Mouse (Mus musculus): Measurements from ENCODE around the gene Rap1gap2. TPM values are rescaled to one million over a fixed set of nuclear protein-coding genes. Genes with fewer than 3 reads are reported as not detected.

Rap1gap2 gene
- polyA plus RNA-seq, 1 experiment from 2014 or later, result 0.35 TPM

DNA sequence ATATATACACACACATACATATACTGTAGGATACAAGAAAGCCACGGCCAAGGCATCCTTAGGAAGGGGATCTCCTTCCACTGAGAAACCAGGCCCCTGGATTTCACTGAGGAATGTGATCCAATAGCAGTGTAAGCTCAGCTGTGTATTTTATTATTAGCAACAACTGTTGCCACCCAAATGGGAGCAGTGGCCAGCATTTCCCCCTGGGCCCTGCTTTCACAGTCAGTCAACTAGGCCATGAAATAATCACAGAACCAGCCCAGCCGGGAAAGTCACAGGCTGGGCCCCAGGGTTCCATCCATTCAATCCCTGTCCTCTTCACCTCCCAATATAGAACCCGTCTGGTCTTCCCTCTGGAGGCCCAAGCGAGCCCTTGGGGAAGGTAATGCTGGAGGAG lies 162.2 kb downstream of the Rap1gap2 start:
- DNase-seq (ENCODE audit: low spot score) (no peak), ATAC-seq (ENCODE audit: insufficient number of reproducible peaks, low FRiP score, low TSS enrichment, low read depth) (no peak)
- Histone ChIP-seq H3K4me2 (ENCODE audit: low read depth, severe bottlenecking) (no peak overlapping the region), H3K36me3 (ENCODE audit: control insufficient read depth, insufficient read depth, low read length) (no peaks in the 10 kb centered on the region), H3K4me1 (ENCODE audit: control insufficient read depth, insufficient read depth, low read length) (0 out of 2 replicates have a peak, but pooled peaks cover 3% of the 10 kb centered on the region), H3K9me3 (ENCODE audit: control insufficient read depth, low read length) (no peaks in the 10 kb centered on the region), H3K9ac (ENCODE audit: low read length) (no peak overlapping the region), H3K27me3 (ENCODE audit: control insufficient read depth, insufficient read depth, low read length) (no peaks in the 10 kb centered on the region), H3K27ac (replicated peaks; ENCODE audit: low read depth, low read length) (no peak overlapping the region), H3K4me3 (ENCODE audit: low read depth, low read length) (no peak overlapping the region)
- 70% methylated on average over 4 of the region's 4 CpGs for WGBS

DNA sequence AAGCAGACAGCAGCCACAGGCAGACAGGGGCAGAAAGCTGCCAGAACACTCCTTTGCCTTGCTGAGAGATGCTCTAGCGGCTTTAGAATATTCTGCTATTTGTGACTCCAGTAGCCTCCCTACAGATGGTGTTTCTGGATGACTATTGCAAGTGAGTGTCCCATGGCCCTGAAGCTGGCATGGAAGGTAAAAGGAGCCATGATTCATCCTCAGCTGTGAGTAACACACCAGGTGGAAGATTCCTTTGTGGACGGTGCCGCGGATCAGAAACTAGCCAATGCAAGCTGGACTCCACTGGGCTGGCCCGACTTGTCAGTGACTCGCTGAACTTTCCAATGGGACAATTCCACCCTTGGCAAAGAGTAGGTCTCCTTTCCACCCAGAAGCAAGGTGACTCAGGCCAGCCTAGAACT lies 162.7 kb downstream of the Rap1gap2 start:
- Histone ChIP-seq H3K36me3 (ENCODE audit: control insufficient read depth, insufficient read depth, low read length) (no peaks in the 10 kb centered on the region), H3K4me1 (ENCODE audit: control insufficient read depth, insufficient read depth, low read length) (no peaks in the 10 kb centered on the region), H3K9ac (ENCODE audit: low read length) (no peak overlapping the region), H3K4me2 (ENCODE audit: low read depth, severe bottlenecking) (no peak overlapping the region), H3K4me3 (ENCODE audit: low read depth, low read length) (no peak overlapping the region), H3K9me3 (ENCODE audit: control insufficient read depth, low read length) (no peaks in the 10 kb centered on the region), H3K27ac (replicated peaks; ENCODE audit: low read depth, low read length) (no peak overlapping the region), H3K27me3 (ENCODE audit: control insufficient read depth, insufficient read depth, low read length) (no peaks in the 10 kb centered on the region)
- WGBS, result 94% methylated on average over 6 of the region's 6 CpGs
- no peak for DNase-seq (ENCODE audit: low spot score)
- ATAC-seq (ENCODE audit: insufficient number of reproducible peaks, low FRiP score, low TSS enrichment, low read depth), result no peak

- Histone ChIP-seq H3K4me1 (ENCODE audit: control insufficient read depth, insufficient read depth, low read length) (no peaks in the 10 kb centered on the region), H3K4me3 (ENCODE audit: low read depth, low read length) (no peak overlapping the region), H3K4me2 (ENCODE audit: low read depth, severe bottlenecking) (no peak overlapping the region), H3K9me3 (ENCODE audit: control insufficient read depth, low read length) (no peaks in the 10 kb centered on the region), H3K9ac (ENCODE audit: low read length) (no peak overlapping the region), H3K27ac (replicated peaks; ENCODE audit: low read depth, low read length) (no peak overlapping the region), H3K27me3 (ENCODE audit: control insufficient read depth, insufficient read depth, low read length) (no peaks in the 10 kb centered on the region), H3K36me3 (ENCODE audit: control insufficient read depth, insufficient read depth, low read length) (no peaks in the 10 kb centered on the region)
- DNase-seq (ENCODE audit: low spot score) (no peak), ATAC-seq (ENCODE audit: insufficient number of reproducible peaks, low FRiP score, low TSS enrichment, low read depth) (no peak)
- WGBS, result 86% methylated on average over 3 of the region's 3 CpGs
These were observed 165.1 kb downstream of the Rap1gap2 start for GRCm38 (mm10) chr11:74445591-74445990.

DNA sequence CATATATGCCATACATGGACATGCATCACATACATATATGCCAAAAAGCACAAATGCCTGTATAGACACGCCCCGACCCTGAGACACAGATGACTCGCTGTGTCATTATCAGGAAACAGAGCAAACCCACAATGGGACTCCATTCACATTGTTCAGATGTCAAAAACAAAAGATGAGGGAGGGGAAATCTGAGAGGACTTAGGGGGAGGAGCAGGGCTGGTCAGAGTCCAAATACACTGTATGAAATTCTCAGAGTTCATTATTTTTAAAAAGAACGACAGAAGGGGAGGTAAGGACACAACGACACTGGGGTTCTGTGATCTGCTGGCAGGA lies 166.8 kb downstream of the Rap1gap2 start:
- H3K4me2 ChIP-seq (ENCODE audit: low read depth, severe bottlenecking), result no peak overlapping the region
- ATAC-seq (ENCODE audit: insufficient number of reproducible peaks, low FRiP score, low TSS enrichment, low read depth), result no peak
- no peak overlapping the region for H3K27ac ChIP-seq (replicated peaks; ENCODE audit: low read depth, low read length)
- no peaks in the 10 kb centered on the region for H3K27me3 ChIP-seq (ENCODE audit: control insufficient read depth, insufficient read depth, low read length)
- no peak overlapping the region for H3K9ac ChIP-seq (ENCODE audit: low read length)
- no peak for DNase-seq (ENCODE audit: low spot score)
- H3K4me1 ChIP-seq (ENCODE audit: control insufficient read depth, insufficient read depth, low read length), result no peaks in the 10 kb centered on the region
- H3K36me3 ChIP-seq (ENCODE audit: control insufficient read depth, insufficient read depth, low read length), result no peaks in the 10 kb centered on the region
- no peak overlapping the region for H3K4me3 ChIP-seq (ENCODE audit: low read depth, low read length)
- 92% methylated on average over 5 of the region's 5 CpGs for WGBS
- no peaks in the 10 kb centered on the region for H3K9me3 ChIP-seq (ENCODE audit: control insufficient read depth, low read length)

- 83% methylated on average over 6 of the region's 6 CpGs for WGBS
- no peak overlapping the region for H3K27ac ChIP-seq (replicated peaks; ENCODE audit: low read depth, low read length)
- no peak overlapping the region for H3K9ac ChIP-seq (ENCODE audit: low read length)
- H3K36me3 ChIP-seq (ENCODE audit: control insufficient read depth, insufficient read depth, low read length), result no peaks in the 10 kb centered on the region
- no peak for ATAC-seq (ENCODE audit: insufficient number of reproducible peaks, low FRiP score, low TSS enrichment, low read depth)
- no peaks in the 10 kb centered on the region for H3K27me3 ChIP-seq (ENCODE audit: control insufficient read depth, insufficient read depth, low read length)
- no peak overlapping the region for H3K4me2 ChIP-seq (ENCODE audit: low read depth, severe bottlenecking)
- H3K4me1 ChIP-seq (ENCODE audit: control insufficient read depth, insufficient read depth, low read length), result no peaks in the 10 kb centered on the region
- no peak overlapping the region for H3K4me3 ChIP-seq (ENCODE audit: low read depth, low read length)
- H3K9me3 ChIP-seq (ENCODE audit: control insufficient read depth, low read length), result no peaks in the 10 kb centered on the region
- no peak for DNase-seq (ENCODE audit: low spot score)
These were observed 167.4 kb downstream of the Rap1gap2 start for GRCm38 (mm10) chr11:74443147-74443923.

DNA sequence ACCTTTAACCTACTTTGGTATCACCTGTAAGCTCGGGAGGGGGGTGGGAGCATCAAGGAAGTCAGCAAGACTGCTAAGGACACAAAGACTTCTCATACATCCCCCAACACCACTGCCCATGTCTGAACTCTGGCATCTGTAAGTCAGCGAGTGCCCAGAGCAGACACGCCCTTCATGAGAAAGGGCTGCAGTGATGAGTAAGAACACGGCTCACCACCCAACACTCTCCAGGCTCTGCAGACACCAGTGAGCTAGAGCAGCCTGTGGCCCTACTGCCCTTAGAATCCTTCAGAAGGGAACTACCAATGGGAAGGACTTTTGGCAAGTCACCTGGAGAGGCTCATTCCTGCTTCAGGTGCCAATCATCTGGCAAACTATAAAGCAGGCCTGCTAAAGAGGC lies 168.3 kb downstream of the Rap1gap2 start:
- ATAC-seq (ENCODE audit: insufficient number of reproducible peaks, low FRiP score, low TSS enrichment, low read depth) (no peak), DNase-seq (ENCODE audit: low spot score) (no peak)
- no peak overlapping the region for H3K9ac ChIP-seq (ENCODE audit: low read length)
- no peaks in the 10 kb centered on the region for H3K9me3 ChIP-seq (ENCODE audit: control insufficient read depth, low read length)
- no peaks in the 10 kb centered on the region for H3K27me3 ChIP-seq (ENCODE audit: control insufficient read depth, insufficient read depth, low read length)
- H3K36me3 ChIP-seq (ENCODE audit: control insufficient read depth, insufficient read depth, low read length), result no peaks in the 10 kb centered on the region
- no peak overlapping the region for H3K4me2 ChIP-seq (ENCODE audit: low read depth, severe bottlenecking)
- no peak overlapping the region for H3K4me3 ChIP-seq (ENCODE audit: low read depth, low read length)
- no peaks in the 10 kb centered on the region for H3K4me1 ChIP-seq (ENCODE audit: control insufficient read depth, insufficient read depth, low read length)
- H3K27ac ChIP-seq (replicated peaks; ENCODE audit: low read depth, low read length), result no peak overlapping the region
- 81% methylated on average over 4 of the region's 4 CpGs for WGBS

GRCm38 (mm10) chr11:74440112-74440511 lies 170.6 kb downstream of the Rap1gap2 start:
- Histone ChIP-seq H3K4me1 (ENCODE audit: control insufficient read depth, insufficient read depth, low read length) (no peaks in the 10 kb centered on the region), H3K36me3 (ENCODE audit: control insufficient read depth, insufficient read depth, low read length) (no peaks in the 10 kb centered on the region), H3K27ac (replicated peaks; ENCODE audit: low read depth, low read length) (no peak overlapping the region), H3K4me2 (ENCODE audit: low read depth, severe bottlenecking) (no peak overlapping the region), H3K9ac (ENCODE audit: low read length) (no peak overlapping the region), H3K4me3 (ENCODE audit: low read depth, low read length) (no peak overlapping the region), H3K9me3 (ENCODE audit: control insufficient read depth, low read length) (no peaks in the 10 kb centered on the region), H3K27me3 (ENCODE audit: control insufficient read depth, insufficient read depth, low read length) (no peaks in the 10 kb centered on the region)
- 67% methylated on average over 8 of the region's 8 CpGs for WGBS
- DNase-seq (ENCODE audit: low spot score) (no peak), ATAC-seq (ENCODE audit: insufficient number of reproducible peaks, low FRiP score, low TSS enrichment, low read depth) (no peak)

DNA sequence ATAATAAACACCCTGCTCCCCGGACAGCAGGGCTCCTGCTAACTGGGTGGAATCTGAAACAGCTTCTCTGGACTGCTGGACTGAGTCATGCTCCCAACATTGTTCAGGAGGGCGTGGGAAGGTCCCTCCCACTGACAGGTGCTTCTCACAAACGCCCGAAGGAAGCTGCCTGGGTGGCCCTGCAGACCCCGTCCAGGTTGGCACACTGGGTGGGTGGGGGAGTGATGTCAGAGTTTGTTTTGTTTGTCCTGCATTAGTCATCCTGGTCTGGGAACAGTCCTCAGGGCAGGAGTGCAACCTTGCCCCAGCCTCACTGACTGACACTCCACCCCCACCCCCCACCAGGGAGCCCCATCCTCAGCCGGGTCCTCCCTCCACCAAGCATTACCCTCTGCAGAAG lies 171.5 kb downstream of the Rap1gap2 start:
- H3K36me3 ChIP-seq (ENCODE audit: control insufficient read depth, insufficient read depth, low read length), result no peaks in the 10 kb centered on the region

GRCm38 (mm10) chr11:74438249-74438648 lies 172.5 kb downstream of the Rap1gap2 start:
- Histone ChIP-seq H3K9me3 (ENCODE audit: control insufficient read depth, low read length) (no peaks in the 10 kb centered on the region), H3K36me3 (ENCODE audit: control insufficient read depth, insufficient read depth, low read length) (no peaks in the 10 kb centered on the region), H3K27me3 (ENCODE audit: control insufficient read depth, insufficient read depth, low read length) (no peaks in the 10 kb centered on the region), H3K27ac (replicated peaks; ENCODE audit: low read depth, low read length) (no peak overlapping the region), H3K4me1 (ENCODE audit: control insufficient read depth, insufficient read depth, low read length) (no peaks in the 10 kb centered on the region), H3K4me2 (ENCODE audit: low read depth, severe bottlenecking) (no peak overlapping the region), H3K4me3 (ENCODE audit: low read depth, low read length) (no peak overlapping the region), H3K9ac (ENCODE audit: low read length) (no peak overlapping the region)
- DNase-seq (ENCODE audit: low spot score) (no peak), ATAC-seq (ENCODE audit: insufficient number of reproducible peaks, low FRiP score, low TSS enrichment, low read depth) (no peak)
- WGBS, result 96% methylated on average over 4 of the region's 4 CpGs

More for the DNA sequence above, 171.5 kb downstream of the Rap1gap2 start:
- Histone ChIP-seq H3K4me3 (ENCODE audit: low read depth, low read length) (no peak overlapping the region), H3K4me2 (ENCODE audit: low read depth, severe bottlenecking) (no peak overlapping the region), H3K27ac (replicated peaks; ENCODE audit: low read depth, low read length) (no peak overlapping the region), H3K27me3 (ENCODE audit: control insufficient read depth, insufficient read depth, low read length) (no peaks in the 10 kb centered on the region), H3K4me1 (ENCODE audit: control insufficient read depth, insufficient read depth, low read length) (no peaks in the 10 kb centered on the region), H3K9ac (ENCODE audit: low read length) (no peak overlapping the region), H3K9me3 (ENCODE audit: control insufficient read depth, low read length) (no peaks in the 10 kb centered on the region)
- no peak for DNase-seq (ENCODE audit: low spot score)
- no peak for ATAC-seq (ENCODE audit: insufficient number of reproducible peaks, low FRiP score, low TSS enrichment, low read depth)
- 69% methylated on average over 6 of the region's 6 CpGs for WGBS
